Mouse (Mus musculus) hindlimb bud, embryonic 11.5 days (tissue): ENCODE data around the gene Lingo1.

Experiments
- DNase-seq: peaks from one replicate; pipeline ENCODE4 v3.0.0-alpha.2; 2012; ENCODE audit warnings: low read depth, low spot score; ENCODE audit errors: extremely low spot score

Gene Lingo1

GRCm38 (mm10) chr9:56727703-56728684 is 68.3 kb downstream of the Lingo1 start:
- no peak for DNase-seq

- DNase-seq, result no peak
Observed at GRCm38 (mm10) chr9:56725814-56726213, 70.5 kb downstream of the Lingo1 start.

- no peak for DNase-seq
Observed at GRCm38 (mm10) chr9:56722089-56722825, 74.0 kb downstream of the Lingo1 start.

- no peak for DNase-seq
Observed at GRCm38 (mm10) chr9:56718984-56719383, 77.3 kb downstream of the Lingo1 start.

- no peak for DNase-seq
Observed at GRCm38 (mm10) chr9:56716565-56716964, 79.7 kb downstream of the Lingo1 start.

GRCm38 (mm10) chr9:56716066-56716465 is 80.2 kb downstream of the Lingo1 start:
- DNase-seq, result no peak

- DNase-seq, result no peak
Observed at GRCm38 (mm10) chr9:56714391-56714790, 81.9 kb downstream of the Lingo1 start.

- DNase-seq, result no peak
Observed at GRCm38 (mm10) chr9:56712667-56713369, 83.5 kb downstream of the Lingo1 start.

- DNase-seq, result no peak
Observed at GRCm38 (mm10) chr9:56710958-56711357, 85.3 kb downstream of the Lingo1 start.

- DNase-seq, result peak; percentile 14
Observed at GRCm38 (mm10) chr9:56706482-56707085, 89.7 kb downstream of the Lingo1 start.

GRCm38 (mm10) chr9:56701394-56701793 is 94.9 kb downstream of the Lingo1 start:
- DNase-seq, result no peak

GRCm38 (mm10) chr9:56700866-56701265 is 95.4 kb downstream of the Lingo1 start:
- DNase-seq, result no peak

GRCm38 (mm10) chr9:56698715-56699370 is 97.4 kb downstream of the Lingo1 start:
- DNase-seq, result no peak

GRCm38 (mm10) chr9:56694079-56694478 is 102.2 kb downstream of the Lingo1 start:
- no peak for DNase-seq

GRCm38 (mm10) chr9:56691226-56691625 is 105.0 kb downstream of the Lingo1 start:
- no peak for DNase-seq

GRCm38 (mm10) chr9:56690679-56691078 is 105.6 kb downstream of the Lingo1 start:
- no peak for DNase-seq

- DNase-seq, result no peak
Observed at GRCm38 (mm10) chr9:56687490-56687889, 108.8 kb downstream of the Lingo1 start.

- no peak for DNase-seq
Observed at GRCm38 (mm10) chr9:56687145-56687477, 109.2 kb downstream of the Lingo1 start.

- DNase-seq, result no peak
Observed at GRCm38 (mm10) chr9:56686339-56687144, 109.7 kb downstream of the Lingo1 start.

- no peak for DNase-seq
Observed at GRCm38 (mm10) chr9:56682826-56683225, 113.4 kb downstream of the Lingo1 start.
